Mouse (Mus musculus) testis, adult 2 months (tissue): ENCODE results near the gene Mrpl48. TPM values are rescaled to one million over a fixed set of nuclear protein-coding genes. Genes with fewer than 3 reads are reported as not detected.

Experiments used
- H3K27ac ChIP-seq: fragments of 200-500 bp; 2 replicates; pipeline ENCODE4 v1.5.1; 2012; ENCODE audit warnings: low read depth, low read length; ENCODE audit not compliant: control insufficient read depth, insufficient read depth
- H3K27me3 ChIP-seq: fragments of 200-500 bp; 2 replicates; pipeline ENCODE4 v1.6.1; 2012; ENCODE audit warnings: mild to moderate bottlenecking, low read length, moderate library complexity; ENCODE audit not compliant: control insufficient read depth, insufficient read depth
- H3K36me3 ChIP-seq: fragments of 200-500 bp; 2 replicates; pipeline ENCODE4 v1.6.1; 2012; ENCODE audit warnings: mild to moderate bottlenecking, low read length; ENCODE audit not compliant: control insufficient read depth, insufficient read depth
- H3K4me1 ChIP-seq: fragments of 200-500 bp; 2 replicates; pipeline ENCODE4 v1.6.1; 2012; ENCODE audit warnings: low read length; ENCODE audit not compliant: control insufficient read depth, insufficient read depth
- H3K4me3 ChIP-seq: fragments of 200-500 bp; 2 replicates; pipeline ENCODE4 v1.5.1; 2012; ENCODE audit warnings: low read depth, mild to moderate bottlenecking, low read length, moderate library complexity, mixed read lengths; ENCODE audit not compliant: control insufficient read depth
- CTCF ChIP-seq: fragments of 200-500 bp; IDR thresholded peaks from 2 replicates; pipeline ENCODE4 v1.5.1; 2012; ENCODE audit warnings: low read depth, mild to moderate bottlenecking, inconsistent platforms, low read length, moderate library complexity; ENCODE audit not compliant: control insufficient read depth, insufficient read depth, insufficient replicate concordance
- POLR2A ChIP-seq: fragments of 200-500 bp; IDR thresholded peaks from 2 replicates; pipeline ENCODE4 v1.6.1; 2012; ENCODE audit warnings: low read depth, mild to moderate bottlenecking, inconsistent platforms, low read length, moderate library complexity; ENCODE audit not compliant: control insufficient read depth
- polyA plus RNA-seq: library from polyadenylated mRNA; depleted of rRNA; stranded (reverse); fragments of >200 nt; gene quantifications from 2 replicates; pipeline ENCODE4 v1.2.3, GENCODE M21; 2012

The Mrpl48 gene
- polyA plus RNA-seq, 1 experiment: 19.2 TPM

DNA sequence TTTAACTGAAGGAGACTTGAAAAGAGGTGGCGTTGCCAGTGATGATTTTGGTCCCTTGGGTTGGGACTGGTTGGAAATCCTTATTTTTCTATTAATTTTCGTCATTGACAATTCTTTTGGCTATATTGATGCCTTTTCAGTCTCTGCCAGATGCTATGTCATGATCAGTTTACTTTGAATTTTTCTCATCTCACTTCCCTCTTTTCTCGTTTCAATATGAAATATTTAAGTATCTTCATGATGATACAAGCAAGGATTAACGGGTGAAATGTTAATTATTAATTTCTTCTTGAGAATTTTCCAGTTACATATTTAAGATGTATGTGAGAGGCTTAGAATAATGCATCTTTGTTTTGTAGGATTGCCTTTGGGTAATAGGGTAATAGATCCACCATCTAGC lies 809 bp upstream of the Mrpl48 start:
- Histone ChIP-seq H3K27ac (peak overlapping the region; percentile 95; the same call in 1 of the 2 replicates), H3K4me3 (peak overlapping the region; percentile 94; the same call in 1 of the 2 replicates), H3K27me3 (no peaks in the 10 kb centered on the region), H3K36me3 (no peaks in the 10 kb centered on the region), H3K4me1 (no peaks in the 10 kb centered on the region)
- TF ChIP-seq CTCF (no peak), POLR2A (no peak)

DNA sequence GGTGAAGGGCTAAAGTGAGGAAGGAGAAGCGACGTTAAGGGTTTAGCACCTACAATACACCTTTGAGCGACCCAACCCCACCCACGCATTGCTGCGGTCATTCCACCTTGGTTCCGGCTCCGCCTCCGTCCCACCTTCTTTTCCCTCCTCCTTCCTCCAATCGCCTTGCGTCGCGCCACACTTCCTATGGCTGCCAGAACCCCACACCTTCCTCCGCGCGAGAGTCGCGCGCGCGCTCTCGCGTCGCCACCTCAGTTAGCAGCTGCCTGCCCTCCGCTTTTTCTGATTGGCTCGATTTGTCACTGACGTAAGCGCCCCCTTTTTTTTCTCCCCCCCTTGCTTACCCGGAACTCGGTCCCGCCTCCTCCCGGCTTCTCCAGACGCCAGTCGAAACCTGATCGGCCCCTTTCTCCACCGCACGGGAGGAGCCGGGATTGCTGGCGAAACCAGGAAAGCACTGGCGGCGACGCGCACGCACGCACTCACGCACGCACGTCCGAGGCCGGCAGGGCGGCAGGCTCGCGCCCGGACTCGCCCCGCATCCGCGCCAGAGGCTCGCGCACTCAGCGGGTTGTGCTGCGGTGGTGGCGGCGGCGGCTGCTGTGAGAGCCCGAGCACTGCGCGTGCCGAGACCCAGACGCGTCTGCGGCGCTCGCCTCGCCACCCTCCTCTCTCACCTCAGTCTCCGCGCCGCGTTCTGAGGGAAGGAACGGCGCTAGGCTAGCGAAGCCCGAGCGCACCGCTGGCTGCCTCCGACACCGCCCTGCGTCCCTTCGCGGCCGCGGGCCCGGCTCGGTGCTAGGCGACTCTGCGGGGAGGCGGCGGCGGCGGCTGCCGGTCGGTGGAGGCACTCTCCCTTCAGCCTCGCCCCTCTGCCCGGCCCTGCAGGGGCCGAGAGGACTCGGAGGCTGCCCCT lies 629 bp downstream of the Mrpl48 start, which contains the start of gene Rab6a:
Gene Rab6a (plus strand): TSS at position 197 of the 916 bp plus-strand sequence.
- no peaks in the 10 kb centered on the region for H3K27me3 ChIP-seq
- TF ChIP-seq CTCF (no peak), POLR2A (peak; percentile 74)

DNA sequence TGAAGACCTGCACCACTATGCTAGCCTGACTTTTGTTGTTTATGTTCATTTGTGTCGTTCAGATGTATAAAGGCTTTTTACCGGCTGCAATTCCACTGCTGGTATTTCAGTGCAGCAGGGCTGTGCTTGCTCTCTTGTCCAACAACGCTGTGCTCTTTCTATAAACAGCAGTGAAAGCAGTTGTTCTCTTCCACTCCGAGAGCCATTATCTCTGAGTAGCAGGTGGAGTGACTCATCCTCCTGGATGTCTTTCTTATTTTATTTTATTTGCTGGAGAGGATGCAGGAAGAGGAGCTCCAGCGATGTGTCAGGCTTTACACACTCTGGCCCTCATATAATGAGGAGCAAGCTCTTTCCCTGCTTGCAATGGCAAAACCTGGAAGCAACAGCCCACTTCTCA lies 7.9 kb downstream of the Mrpl48 start:
- no peak overlapping the region for H3K4me3 ChIP-seq

More for the DNA sequence above, 629 bp downstream of the Mrpl48 start, which contains the start of gene Rab6a:
- H3K36me3 ChIP-seq: no peaks in the 10 kb centered on the region
- H3K27ac ChIP-seq: peak within 1 kb of the TSS; percentile 95
- H3K4me3 ChIP-seq: peak within 1 kb of the TSS; percentile 94
- no peaks in the 10 kb centered on the region for H3K4me1 ChIP-seq

DNA sequence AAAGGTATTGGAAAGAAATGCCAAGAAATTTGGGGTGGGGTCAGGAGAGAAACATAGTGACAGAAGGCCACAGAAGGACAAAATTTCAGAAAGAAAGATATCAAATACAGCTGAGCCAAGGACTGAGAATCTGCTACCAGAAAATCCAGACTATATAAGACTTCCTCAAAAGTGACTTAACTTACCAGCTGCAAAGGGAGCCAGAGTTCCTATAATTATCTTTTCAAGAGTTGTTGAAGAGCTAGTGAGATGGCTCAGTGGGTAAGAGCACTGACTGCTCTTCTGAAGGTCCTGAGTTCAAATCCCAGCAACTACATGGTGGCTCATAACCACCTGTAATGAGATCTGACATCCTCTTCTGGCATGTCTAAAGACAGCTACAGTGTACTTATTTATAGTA lies 14.8 kb downstream of the Mrpl48 start:
- H3K4me3 ChIP-seq: no peak overlapping the region
- TF ChIP-seq CTCF (no peak), POLR2A (no peak)
- no peaks in the 10 kb centered on the region for H3K27me3 ChIP-seq
- H3K4me1 ChIP-seq: peaks cover 7% of the 10 kb centered on the region
- no peaks in the 10 kb centered on the region for H3K36me3 ChIP-seq
- no peak overlapping the region for H3K27ac ChIP-seq

More for the DNA sequence above, 7.9 kb downstream of the Mrpl48 start:
- no peak overlapping the region for H3K27ac ChIP-seq
- no peaks in the 10 kb centered on the region for H3K27me3 ChIP-seq
- TF ChIP-seq CTCF: no peak
- no peak for TF ChIP-seq POLR2A
- H3K36me3 ChIP-seq: no peaks in the 10 kb centered on the region
- no peaks in the 10 kb centered on the region for H3K4me1 ChIP-seq

DNA sequence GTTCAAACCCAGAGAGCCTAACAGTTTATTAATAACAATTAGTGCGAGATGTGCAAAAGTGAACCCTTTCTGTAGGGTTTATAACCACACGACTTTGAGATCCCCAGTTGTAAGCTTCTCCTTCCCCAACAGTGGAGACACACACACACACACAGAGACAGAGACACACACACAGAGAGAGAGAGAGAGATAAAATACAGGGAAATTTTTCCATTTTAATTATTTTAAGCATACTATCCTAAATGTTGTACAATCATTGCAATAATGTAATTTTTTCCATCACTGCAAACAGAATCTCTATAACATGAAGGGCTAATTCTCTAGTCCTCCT lies 16.6 kb downstream of the Mrpl48 start:
- no peak overlapping the region for H3K4me3 ChIP-seq

DNA sequence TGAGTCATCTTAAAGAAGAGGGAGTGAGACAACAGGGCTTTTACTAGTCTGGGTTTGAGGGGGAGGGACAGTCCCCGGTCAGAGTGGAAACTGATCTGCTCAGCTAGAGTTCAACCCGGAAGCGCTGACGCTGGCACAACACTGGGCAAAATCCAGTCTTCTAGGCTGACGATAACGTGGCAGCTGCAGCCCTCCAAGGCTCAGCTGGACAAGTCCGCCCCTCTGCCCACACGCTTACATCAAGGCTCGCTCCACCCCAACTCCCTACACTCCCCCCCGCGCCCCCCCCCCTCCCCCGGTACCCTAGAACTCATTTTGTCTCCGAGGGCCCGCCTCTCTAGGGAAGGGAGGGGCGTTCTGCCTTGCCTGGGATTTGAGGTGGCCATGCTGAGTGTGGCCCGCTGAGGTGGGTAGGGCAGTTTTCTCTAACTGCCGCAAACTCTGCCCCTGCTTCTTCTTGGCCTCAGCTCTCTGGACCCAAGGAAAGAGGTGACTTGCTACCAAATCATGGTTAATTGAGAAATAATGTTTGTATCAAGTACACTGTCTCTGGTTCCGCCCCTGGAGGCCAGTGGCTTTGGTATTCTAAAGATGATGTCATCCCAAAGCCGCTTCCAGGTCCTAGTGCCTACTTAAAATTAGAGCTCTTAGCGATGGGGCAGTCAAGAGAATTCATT lies 17.1 kb downstream of the Mrpl48 start:
- no peak for TF ChIP-seq CTCF
- peak; percentile 77 for TF ChIP-seq POLR2A
- H3K4me3 ChIP-seq: peak overlapping the region; percentile 89

More for the DNA sequence above, 16.6 kb downstream of the Mrpl48 start:
- Histone ChIP-seq H3K36me3 (no peaks in the 10 kb centered on the region), H3K27me3 (no peaks in the 10 kb centered on the region), H3K4me1 (peaks cover 7% of the 10 kb centered on the region), H3K27ac (peak overlapping the region; percentile 96; the same call in 1 of the 2 replicates)
- TF ChIP-seq CTCF: no peak
- TF ChIP-seq POLR2A: no peak

DNA sequence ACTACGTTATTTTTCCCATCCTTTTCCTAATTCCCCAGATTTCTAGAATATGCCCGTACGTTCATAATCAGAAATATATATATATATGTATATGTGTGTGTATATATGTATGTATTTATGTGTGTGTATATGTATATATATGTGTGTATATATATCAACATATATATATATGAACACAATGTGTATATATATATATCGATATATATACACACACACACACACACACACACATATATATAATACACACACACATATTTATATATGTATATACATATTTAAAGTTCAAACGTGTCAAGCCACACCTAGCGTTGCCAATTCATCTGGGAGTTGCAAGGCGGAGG lies 17.6 kb downstream of the Mrpl48 start:
- TF ChIP-seq CTCF (no peak), POLR2A (no peak)
- Histone ChIP-seq H3K4me3 (peak overlapping the region; percentile 89), H3K27ac (peak overlapping the region; percentile 73), H3K27me3 (no peaks in the 10 kb centered on the region), H3K36me3 (no peaks in the 10 kb centered on the region), H3K4me1 (peaks cover 7% of the 10 kb centered on the region)

More for the DNA sequence above, 17.1 kb downstream of the Mrpl48 start:
- Histone ChIP-seq H3K27ac (peak overlapping the region; percentile 96), H3K4me1 (peaks cover 7% of the 10 kb centered on the region), H3K36me3 (no peaks in the 10 kb centered on the region), H3K27me3 (no peaks in the 10 kb centered on the region)
